Mouse (Mus musculus) ES-E14 (cell line): ENCODE results near the gene Cenpu.

Experiments used
- CHD2 ChIP-seq: IDR thresholded peaks from 2 replicates; pipeline ENCODE4 v1.6.1; 2014; ENCODE audit warnings: mild to moderate bottlenecking, low read depth, low read length, inconsistent platforms
- HCFC1 ChIP-seq: IDR thresholded peaks from 2 replicates; pipeline ENCODE4 v1.6.1; 2012; ENCODE audit warnings: low read length, inconsistent platforms, borderline replicate concordance; ENCODE audit not compliant: insufficient read depth
- MAFK ChIP-seq: IDR thresholded peaks from 2 replicates; pipeline ENCODE4 v1.6.1; 2014; ENCODE audit warnings: mild to moderate bottlenecking, low read depth, low read length, inconsistent platforms; ENCODE audit not compliant: insufficient read depth
- ZC3H11A ChIP-seq: IDR thresholded peaks from 2 replicates; pipeline ENCODE4 v1.6.1; 2012; ENCODE audit warnings: low read depth, mild to moderate bottlenecking, inconsistent platforms, low read length, borderline replicate concordance
- ZNF384 ChIP-seq: IDR thresholded peaks from 2 replicates; pipeline ENCODE4 v1.6.1; 2012; ENCODE audit warnings: low read depth, low read length, inconsistent platforms

GRCm38 (mm10) chr8:46587911-46588310 lies 36.1 kb downstream of the Cenpu start:
- TF ChIP-seq MAFK (no peak), HCFC1 (no peak), CHD2 (no peak), ZNF384 (no peak), ZC3H11A (no peak)
